Mouse (Mus musculus): Measurements from ENCODE around the gene Pex16.

DNA sequence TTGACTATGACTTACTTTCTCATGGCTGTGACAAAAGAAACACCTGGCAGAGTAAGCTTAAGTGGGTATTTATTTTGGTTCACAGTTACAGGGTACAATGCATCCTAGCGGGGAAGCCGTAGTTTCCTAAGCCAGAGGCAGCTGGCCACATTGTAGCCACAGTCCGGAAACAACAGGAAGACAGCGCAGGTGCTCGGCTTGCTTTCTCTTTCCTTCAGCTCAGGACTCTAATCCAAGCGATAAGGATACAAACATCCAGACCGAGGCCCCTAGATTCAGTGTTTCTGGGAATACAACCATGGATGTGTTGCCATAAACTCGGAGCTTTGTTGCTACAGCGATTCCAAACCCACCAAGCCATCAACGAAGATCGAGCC, 1.1 kb upstream of the Pex16 start:
- no peak for TF ChIP-seq CTCF (IDR thresholded peaks at IDR 0.05; ENCODE audit: extremely low read depth, insufficient read length, insufficient replicate concordance, low read depth, low read length)
- no peak for TF ChIP-seq POLR2A (IDR thresholded peaks at IDR 0.05; ENCODE audit: low read depth, low read length)

Measured in small intestine, adult 2 months (tissue).